Mouse (Mus musculus) brain, embryonic 14.5 days (tissue): ENCODE measurements around the gene Dapk1.

ENCODE experiments used
- CTCF ChIP-seq: fragments of 200-500 bp; IDR thresholded peaks from 2 replicates; pipeline ENCODE4 v1.5.1; 2012; ENCODE audit warnings: inconsistent platforms, mild to moderate bottlenecking, moderate library complexity, borderline replicate concordance; ENCODE audit not compliant: insufficient read depth, insufficient read length; ENCODE audit errors: extremely low read depth
- POLR2A ChIP-seq: fragments of 200-500 bp; IDR thresholded peaks from 2 replicates; pipeline ENCODE4 v1.6.1; 2012; ENCODE audit warnings: mild to moderate bottlenecking, inconsistent platforms, borderline replicate concordance; ENCODE audit not compliant: poor library complexity, insufficient read depth, insufficient read length, severe bottlenecking; ENCODE audit errors: extremely low read depth

DNA sequence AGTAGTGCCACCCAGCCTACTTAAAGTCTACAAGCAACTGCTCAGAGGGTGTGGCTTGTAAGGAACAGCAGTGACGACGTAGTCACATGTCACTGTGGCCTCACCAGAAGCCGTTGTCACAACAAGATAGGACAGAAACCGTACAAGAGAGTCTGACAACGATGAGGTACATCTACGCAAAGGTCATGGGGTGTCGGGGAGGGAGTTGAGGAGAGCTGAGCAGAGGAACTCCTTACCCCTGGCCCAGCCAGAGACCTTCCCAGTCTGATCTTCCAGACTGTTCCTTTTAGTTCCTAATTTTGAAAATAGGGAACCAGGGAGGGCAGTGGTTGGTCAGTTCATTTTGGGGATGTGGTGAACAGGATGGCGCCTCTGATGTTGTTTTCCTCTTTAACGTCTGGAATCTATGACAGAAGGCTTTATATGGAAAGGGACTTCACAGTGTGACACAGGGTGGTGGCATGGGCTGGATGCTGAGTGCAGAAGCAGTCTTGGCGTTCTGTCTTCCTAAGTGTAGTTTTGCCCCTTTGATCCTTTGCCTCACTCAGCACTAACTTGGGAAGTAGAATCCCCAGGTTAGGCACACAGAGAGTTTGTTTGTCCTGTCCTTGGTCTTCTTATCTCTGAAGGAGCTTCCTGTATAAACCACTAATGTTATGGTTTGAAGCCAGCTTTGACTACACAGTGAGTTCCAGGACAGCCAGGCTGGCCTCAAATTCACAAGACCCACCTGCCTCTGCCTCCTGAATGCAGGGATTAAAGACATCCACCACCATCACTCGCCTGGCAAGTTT, 71.3 kb downstream of the Dapk1 start:
- no peak for TF ChIP-seq CTCF
- TF ChIP-seq POLR2A, result no peak
